Mouse (Mus musculus) ES-E14 (cell line): ENCODE data around the gene Eef2kmt. TPM values are rescaled to one million over a fixed set of nuclear protein-coding genes. Genes with fewer than 3 reads are reported as not detected.

ENCODE experiments used
- DNase-seq: peaks from one replicate; pipeline ENCODE4 v3.0.0-alpha.2; 2013; ENCODE audit warnings: low read depth, low spot score
- H3K27ac ChIP-seq: 2 replicates; pipeline ENCODE4 v1.5.1; 2012; ENCODE audit warnings: low read depth, mild to moderate bottlenecking, low read length, moderate library complexity, mixed read lengths; ENCODE audit not compliant: poor library complexity, insufficient read depth, severe bottlenecking
- H3K36me3 ChIP-seq: 2 replicates; pipeline ENCODE4 v1.6.1; 2012; ENCODE audit warnings: mild to moderate bottlenecking, low read length, moderate library complexity, mixed read lengths; ENCODE audit not compliant: control insufficient read depth, poor library complexity, insufficient read depth, severe bottlenecking
- H3K4me1 ChIP-seq, 2 experiments: fragments of 150-350 bp in 1 of 2; sonication (generic) in 1 of 2; 2 replicates each; pipeline ENCODE4 v1.6.1; 2012; ENCODE audit warnings: low read length in 2 of 2, mild to moderate bottlenecking in 1 of 2, mixed read lengths in 1 of 2; ENCODE audit not compliant: control insufficient read depth in 2 of 2, insufficient read depth in 2 of 2, poor library complexity in 1 of 2
- H3K4me3 ChIP-seq, 2 experiments: fragments of 150-350 bp in 1 of 2; sonication (generic) in 1 of 2; 2 replicates each; pipeline ENCODE4 v1.5.1; 2012; ENCODE audit warnings: low read length in 2 of 2, low read depth in 1 of 2, mild to moderate bottlenecking in 1 of 2, mixed read lengths in 1 of 2; ENCODE audit not compliant: insufficient read depth in 1 of 2, poor library complexity in 1 of 2, severe bottlenecking in 1 of 2
- H3K9ac ChIP-seq: 2 replicates; pipeline ENCODE4 v1.6.1; 2012; ENCODE audit warnings: low read depth, mild to moderate bottlenecking, low read length, mixed read lengths; ENCODE audit not compliant: poor library complexity, insufficient read depth, severe bottlenecking
- H3K9me3 ChIP-seq: fragments of 150-350 bp; sonication (generic); 2 replicates; pipeline ENCODE4 v1.6.1; 2012; ENCODE audit warnings: low read depth, mild to moderate bottlenecking, low read length; ENCODE audit not compliant: control insufficient read depth, insufficient read depth
- CHD2 ChIP-seq: IDR thresholded peaks from 2 replicates; pipeline ENCODE4 v1.6.1; 2014; ENCODE audit warnings: mild to moderate bottlenecking, low read depth, low read length, inconsistent platforms
- HCFC1 ChIP-seq: IDR thresholded peaks from 2 replicates; pipeline ENCODE4 v1.6.1; 2012; ENCODE audit warnings: low read length, inconsistent platforms, borderline replicate concordance; ENCODE audit not compliant: insufficient read depth
- MAFK ChIP-seq: IDR thresholded peaks from 2 replicates; pipeline ENCODE4 v1.6.1; 2014; ENCODE audit warnings: mild to moderate bottlenecking, low read depth, low read length, inconsistent platforms; ENCODE audit not compliant: insufficient read depth
- ZC3H11A ChIP-seq: IDR thresholded peaks from 2 replicates; pipeline ENCODE4 v1.6.1; 2012; ENCODE audit warnings: low read depth, mild to moderate bottlenecking, inconsistent platforms, low read length, borderline replicate concordance
- ZNF384 ChIP-seq: IDR thresholded peaks from 2 replicates; pipeline ENCODE4 v1.6.1; 2012; ENCODE audit warnings: low read depth, low read length, inconsistent platforms
- in situ Hi-C, 2 experiments: fragments of 600-800 bp; cut with MboI; formaldehyde crosslinking; loops; one replicate each; pipeline ENCODE4 v1.15.1; 2025; ENCODE audit warnings: low sequenced_read_pairs in 2 of 2, inconsistent platforms in 1 of 2; ENCODE audit not compliant: unreplicated experiment in 2 of 2
- total RNA-seq: library from RNA; depleted of rRNA; stranded (reverse); fragments of 300-350 nt; gene quantifications from 2 replicates; pipeline ENCODE4 v1.2.3, GENCODE M21; 2012

The Eef2kmt gene
- total RNA-seq, 1 experiment, result 23.0 TPM

- no peak overlapping the region for H3K27ac ChIP-seq
- in situ Hi-C loops, result no loop called here
- no peaks in the 10 kb centered on the region for H3K9me3 ChIP-seq
- H3K4me3 ChIP-seq, result no peak overlapping the region
- H3K36me3 ChIP-seq, result no peaks in the 10 kb centered on the region
- TF ChIP-seq ZNF384 (no peak), ZC3H11A (no peak), HCFC1 (no peak), MAFK (no peak), CHD2 (no peak)
- no peaks in the 10 kb centered on the region for H3K4me1 ChIP-seq
- H3K9ac ChIP-seq, result no peak overlapping the region
- DNase-seq, result no peak
These were observed 45.4 kb downstream of the Eef2kmt start for GRCm38 (mm10) chr16:5210365-5210764.

GRCm38 (mm10) chr16:5206051-5206450 lies 49.7 kb downstream of the Eef2kmt start:
- TF ChIP-seq MAFK (no peak), HCFC1 (no peak), ZNF384 (no peak), ZC3H11A (no peak), CHD2 (no peak)
- Histone ChIP-seq H3K27ac (no peak overlapping the region), H3K36me3 (no peaks in the 10 kb centered on the region), H3K9ac (no peak overlapping the region), H3K4me3 (no peak overlapping the region), H3K4me1 (no peaks in the 10 kb centered on the region), H3K9me3 (no peaks in the 10 kb centered on the region)
- in situ Hi-C loops, result no loop called here
- no peak for DNase-seq

- Histone ChIP-seq H3K9me3 (no peaks in the 10 kb centered on the region), H3K27ac (no peak overlapping the region), H3K4me3 (no peak overlapping the region), H3K36me3 (no peaks in the 10 kb centered on the region), H3K9ac (no peak overlapping the region), H3K4me1 (no peaks in the 10 kb centered on the region)
- in situ Hi-C loops, result no loop called here
- DNase-seq, result no peak
- TF ChIP-seq ZC3H11A (no peak), MAFK (no peak), ZNF384 (no peak)
These were observed 50.3 kb downstream of the Eef2kmt start for GRCm38 (mm10) chr16:5205431-5205970.

GRCm38 (mm10) chr16:5203668-5204433 lies 51.9 kb downstream of the Eef2kmt start, which contains the start of gene Nagpa:
Gene Nagpa (minus strand): TSS chr16:5204012.
- Histone ChIP-seq H3K4me3 (peak within 1 kb of the TSS; percentile 77 to 87), H3K9me3 (no peaks in the 10 kb centered on the region), H3K9ac (peak within 1 kb of the TSS; percentile 85), H3K27ac (no peak within 1 kb of the TSS), H3K36me3 (peaks cover 9% of the 10 kb centered on the region; the same call in 1 of the 2 replicates), H3K4me1 (no peaks in the 10 kb centered on the region)
- DNase-seq, result peak; percentile 73
- TF ChIP-seq HCFC1 (peak; percentile 90), ZC3H11A (no peak)
- in situ Hi-C loops, result no loop called here

- TF ChIP-seq ZC3H11A (no peak), ZNF384 (no peak), HCFC1 (no peak), MAFK (no peak), CHD2 (no peak)
These were observed 52.6 kb downstream of the Eef2kmt start for GRCm38 (mm10) chr16:5203200-5203599.

More at GRCm38 (mm10) chr16:5203200-5203599, 52.6 kb downstream of the Eef2kmt start:
- no peak for DNase-seq
- Histone ChIP-seq H3K36me3 (peaks cover 15% of the 10 kb centered on the region), H3K9me3 (no peaks in the 10 kb centered on the region), H3K9ac (peak overlapping the region; percentile 85), H3K4me3 (peak overlapping the region; percentile 77 to 87), H3K27ac (no peak overlapping the region), H3K4me1 (peaks cover 0 to 3% of the 10 kb centered on the region in 2 experiments; a peak in 1 of 4 replicates)
- in situ Hi-C loops, result no loop called here
